Mouse (Mus musculus) ES-Bruce4 (cell line): ENCODE data around the gene Nps.

Source experiments
- CTCF ChIP-seq: IDR thresholded peaks from one replicate; pipeline ENCODE4 v1.8.1; 2011; ENCODE audit warnings: low read depth, low read length
- EP300 ChIP-seq: IDR thresholded peaks from 2 replicates; pipeline ENCODE4 v1.6.1; 2011; ENCODE audit warnings: low read depth, low read length; ENCODE audit not compliant: insufficient read depth
- POLR2A ChIP-seq: IDR thresholded peaks from one replicate; pipeline ENCODE4 v1.8.1; 2011; ENCODE audit warnings: low read length; ENCODE audit not compliant: insufficient read depth

- TF ChIP-seq EP300 (no peak), CTCF (no peak), POLR2A (no peak)
Measured at GRCm38 (mm10) chr7:135291646-135292236, 33.2 kb downstream of the Nps start.
